Mouse (Mus musculus): Measurements from ENCODE around the gene Rnf44.

The Rnf44 gene

GRCm38 (mm10) chr13:54693558-54694347 is at the start of gene Rnf44:
Rnf44 (minus strand) TSS chr13:54693907.
- peak; percentile 94 to 99 for DNase-seq (ENCODE audit: low spot score in 2 of 2)

GRCm38 (mm10) chr13:54738213-54738601 is 44.5 kb upstream of the Rnf44 start:
- no peak for DNase-seq (ENCODE audit: low spot score in 2 of 2)

GRCm38 (mm10) chr13:54737488-54738212 is 43.9 kb upstream of the Rnf44 start:
- peak; percentile 11 to 27 for DNase-seq (ENCODE audit: low spot score in 2 of 2)

- no peak for DNase-seq (ENCODE audit: low spot score in 2 of 2)
Observed at GRCm38 (mm10) chr13:54736931-54737330, 43.2 kb upstream of the Rnf44 start.

- no peak for DNase-seq (ENCODE audit: low spot score in 2 of 2)
Observed at GRCm38 (mm10) chr13:54726131-54726530, 32.4 kb upstream of the Rnf44 start.

- no peak for DNase-seq (ENCODE audit: low spot score in 2 of 2)
Observed at GRCm38 (mm10) chr13:54723143-54723542, 29.4 kb upstream of the Rnf44 start.

GRCm38 (mm10) chr13:54716916-54717315 is 23.2 kb upstream of the Rnf44 start:
- DNase-seq (ENCODE audit: low spot score in 2 of 2) = peak in 1 of 2 experiments; percentile 34

GRCm38 (mm10) chr13:54714996-54715395 is 21.3 kb upstream of the Rnf44 start:
- DNase-seq (ENCODE audit: low spot score in 2 of 2) = no peak

GRCm38 (mm10) chr13:54714393-54714792 is 20.7 kb upstream of the Rnf44 start:
- DNase-seq (ENCODE audit: low spot score in 2 of 2) = no peak

GRCm38 (mm10) chr13:54710866-54711265 is 17.2 kb upstream of the Rnf44 start:
- no peak for DNase-seq (ENCODE audit: low spot score in 2 of 2)

- no peak for DNase-seq (ENCODE audit: low spot score in 2 of 2)
Observed at GRCm38 (mm10) chr13:54704890-54705289, 11.2 kb upstream of the Rnf44 start.

GRCm38 (mm10) chr13:54702507-54702906 is 8.8 kb upstream of the Rnf44 start:
- DNase-seq (ENCODE audit: low spot score in 2 of 2) = no peak

- no peak for DNase-seq (ENCODE audit: low spot score in 2 of 2)
Observed at GRCm38 (mm10) chr13:54701243-54701642, 7.5 kb upstream of the Rnf44 start, which contains the start of gene Cdhr2. Cdhr2 (plus strand) TSS chr13:54701461.

GRCm38 (mm10) chr13:54695479-54696230 is 1.9 kb upstream of the Rnf44 start:
- DNase-seq (ENCODE audit: low spot score in 2 of 2) = no peak

- DNase-seq (ENCODE audit: low spot score in 2 of 2) = peak in 1 of 2 experiments; percentile 83
Observed at GRCm38 (mm10) chr13:54694348-54695060, 797 bp upstream of the Rnf44 start.

GRCm38 (mm10) chr13:54692711-54693557 is 773 bp downstream of the Rnf44 start:
- DNase-seq (ENCODE audit: low spot score in 2 of 2) = no peak

GRCm38 (mm10) chr13:54691737-54692136 is 2.0 kb downstream of the Rnf44 start:
- no peak for DNase-seq (ENCODE audit: low spot score in 2 of 2)

GRCm38 (mm10) chr13:54690151-54690740 is 3.5 kb downstream of the Rnf44 start:
- no peak for DNase-seq (ENCODE audit: low spot score in 2 of 2)

- peak; percentile 97 for DNase-seq (ENCODE audit: low spot score in 2 of 2)
Observed at GRCm38 (mm10) chr13:54687575-54688424, 5.9 kb downstream of the Rnf44 start.
